Mouse (Mus musculus) cerebellum, postnatal 4 days (tissue): ENCODE measurements around the gene Ap4m1.
"Not testable (repeated sequence)": the region's sequence is repeated elsewhere in the genome, so short reads cannot be mapped to it uniquely, and the experiment has no call there.

ENCODE experiments used
- DNase-seq, 2 experiments: peaks; one replicate each; pipeline ENCODE4 v3.0.0; 2022; ENCODE audit warnings: low spot score in 2 of 2, mixed read lengths in 1 of 2

Gene Ap4m1

GRCm38 (mm10) chr5:138194755-138195345, 23.0 kb downstream of the Ap4m1 start:
- DNase-seq, result peak in 1 of 2 experiments; percentile 37

- DNase-seq, result no peak
Measured at GRCm38 (mm10) chr5:138195463-138195862, 23.7 kb downstream of the Ap4m1 start.

GRCm38 (mm10) chr5:138199576-138199975, 27.8 kb downstream of the Ap4m1 start:
- DNase-seq, result no peak

- DNase-seq, result no peak
Measured at GRCm38 (mm10) chr5:138202086-138202485, 30.3 kb downstream of the Ap4m1 start.

- DNase-seq, result no peak
Measured at GRCm38 (mm10) chr5:138207253-138207652, 35.5 kb downstream of the Ap4m1 start.

- no peak for DNase-seq
Measured at GRCm38 (mm10) chr5:138207873-138208272, 36.1 kb downstream of the Ap4m1 start.

GRCm38 (mm10) chr5:138216632-138217031, 44.8 kb downstream of the Ap4m1 start:
- DNase-seq, result not testable (repeated sequence)

- no peak for DNase-seq
Measured at GRCm38 (mm10) chr5:138219864-138220263, 48.1 kb downstream of the Ap4m1 start.

GRCm38 (mm10) chr5:138222111-138222510, 50.3 kb downstream of the Ap4m1 start:
- DNase-seq, result peak; percentile 61 to 80

- no peak for DNase-seq
Measured at GRCm38 (mm10) chr5:138223287-138223686, 51.5 kb downstream of the Ap4m1 start.

GRCm38 (mm10) chr5:138225700-138226099, 53.9 kb downstream of the Ap4m1 start, which contains the start of gene Nxpe5:
Gene Nxpe5 (plus strand): TSS chr5:138225898.
- DNase-seq, result no peak

- DNase-seq, result no peak
Measured at GRCm38 (mm10) chr5:138226491-138226890, 54.7 kb downstream of the Ap4m1 start.

GRCm38 (mm10) chr5:138227367-138227766, 55.6 kb downstream of the Ap4m1 start:
- no peak for DNase-seq

- DNase-seq, result peak in 1 of 2 experiments; percentile 22
Measured at GRCm38 (mm10) chr5:138228026-138228425, 56.2 kb downstream of the Ap4m1 start.

- no peak for DNase-seq
Measured at GRCm38 (mm10) chr5:138229511-138229910, 57.7 kb downstream of the Ap4m1 start.
